Comparison of ENCODE assay signal across 9 mouse cellular contexts in genomic region chr11:79252881-79253541, GRCm38 (mm10). TPM values are rescaled to one million over a fixed set of nuclear protein-coding genes. Genes with fewer than 3 reads are reported as not detected.
DNase-seq lines count a peak whose midpoint lies in the region; ATAC-seq and TF ChIP-seq lines count a peak whose summit lies in the region.
"Had no signal": no experiment of that assay in that cellular context is flagged by ENCODE, and none has a peak within 500 bp of the region (broad histone marks: within the 10 kb centered on the region; RNA-seq: fewer than 3 reads in every experiment).

No protein-coding gene starts in this region.

- no peaks in the 10 kb centered on the region for H3K9me3 ChIP-seq in forebrain, embryonic 14.5 days (replicated peaks; ENCODE audit: control insufficient read depth, low read length)
- no peaks in the 10 kb centered on the region for H3K9me3 ChIP-seq in kidney, embryonic 15.5 days (replicated peaks)
- H3K9me3 ChIP-seq in midbrain, embryonic 12.5 days = no peaks in the 10 kb centered on the region

- WGBS in forebrain, embryonic 14.5 days = 19% methylated on average over 6 of the region's 6 CpGs
- 6% methylated on average over 6 of the region's 6 CpGs for WGBS in kidney, embryonic 15.5 days
- WGBS in midbrain, embryonic 12.5 days = 34% methylated on average over 6 of the region's 6 CpGs

- H3K27ac ChIP-seq in left cerebral cortex, adult 2 months = no peak overlapping the region
- H3K27ac ChIP-seq in forebrain, embryonic 14.5 days (ENCODE audit: low read depth, low read length) = no peak overlapping the region
- peak overlapping the region; percentile 98 for H3K27ac ChIP-seq in kidney, embryonic 15.5 days
- peak overlapping the region; percentile 97; the same call in 1 of the 2 replicates for H3K27ac ChIP-seq in midbrain, embryonic 12.5 days (replicated peaks)

- peaks cover 23% of the 10 kb centered on the region for H3K4me1 ChIP-seq in forebrain, embryonic 14.5 days (ENCODE audit: control insufficient read depth, insufficient read depth, low read length)
- H3K4me1 ChIP-seq in kidney, embryonic 15.5 days = peaks cover 24% of the 10 kb centered on the region
- peaks cover 22% of the 10 kb centered on the region for H3K4me1 ChIP-seq in midbrain, embryonic 12.5 days

- H3K9ac ChIP-seq in forebrain, embryonic 14.5 days (ENCODE audit: low read length) = peak overlapping the region; percentile 99
- H3K9ac ChIP-seq in kidney, embryonic 15.5 days = peak overlapping the region; percentile 94
- peak overlapping the region; percentile 97 for H3K9ac ChIP-seq in midbrain, embryonic 12.5 days (replicated peaks)

- ATAC-seq in Patski = no peak
- ATAC-seq in forebrain, embryonic 14.5 days = no peak
- ATAC-seq in kidney, embryonic 15.5 days (replicated peaks; ENCODE audit: low FRiP score) = no peak
- ATAC-seq in midbrain, embryonic 12.5 days (ENCODE audit: low FRiP score, low read depth) = no peak
- ATAC-seq in cerebellum, adult (ENCODE audit: insufficient number of reproducible peaks, low FRiP score, low TSS enrichment) = no peak

- no peak for TF ChIP-seq CTCF in left cerebral cortex, adult 2 months (IDR thresholded peaks at IDR 0.05)
- no peak for TF ChIP-seq CTCF in Patski (IDR thresholded peaks at IDR 0.05)

- intact Hi-C loops in left cerebral cortex, adult 2 months (cut with DNase I) = loop anchor here (5.0 to 10.0 kb wide), 2 partner anchors 144 to 322 kb away; no protein-coding TSS in a partner anchor
- intact Hi-C loops in left cerebral cortex, postnatal 10 days (cut with DNase I) = no loop called here

- DNase-seq in left cerebral cortex, adult 2 months (ENCODE audit: extremely low spot score in 1 of 2, low spot score in 2 of 2) = no peak
- DNase-seq in left cerebral cortex, postnatal 10 days (ENCODE audit: extremely low spot score in 1 of 2, low spot score in 2 of 2) = no peak
- peak; percentile 64 for DNase-seq in Patski (ENCODE audit: low read depth, low spot score)
- peak; percentile 13 for DNase-seq in forebrain, embryonic 14.5 days (ENCODE audit: low spot score)
- no peak for DNase-seq in cerebellum, adult 9-10 months

- no peaks in the 10 kb centered on the region for H3K27me3 ChIP-seq in Patski
- no peaks in the 10 kb centered on the region for H3K27me3 ChIP-seq in forebrain, embryonic 14.5 days (replicated peaks; ENCODE audit: control insufficient read depth, insufficient read depth, low read length)
- H3K27me3 ChIP-seq in kidney, embryonic 15.5 days = no peaks in the 10 kb centered on the region
- H3K27me3 ChIP-seq in midbrain, embryonic 12.5 days = peaks cover 11% of the 10 kb centered on the region; the same call in 1 of the 2 replicates

- in situ Hi-C loops in Patski (cut with MboI; ENCODE audit: low pct_unique_long_range_greater_than_20kb) = no loop called here

- peak overlapping the region; percentile 91 for H3K4me2 ChIP-seq in forebrain, embryonic 14.5 days (ENCODE audit: low read length)
- H3K4me2 ChIP-seq in kidney, embryonic 15.5 days = peak overlapping the region; percentile 75
- H3K4me2 ChIP-seq in midbrain, embryonic 12.5 days (replicated peaks) = peak overlapping the region; percentile 67

- peaks cover 28% of the 10 kb centered on the region for H3K36me3 ChIP-seq in forebrain, embryonic 14.5 days (ENCODE audit: control insufficient read depth, insufficient read depth, low read length)
- H3K36me3 ChIP-seq in kidney, embryonic 15.5 days = peaks cover 32% of the 10 kb centered on the region
- peaks cover 27% of the 10 kb centered on the region for H3K36me3 ChIP-seq in midbrain, embryonic 12.5 days

- CTCF ChIA-PET in Patski (lab: Charles Lee) = interaction anchor here (1.1 to 6.2 kb wide), 2 partner anchors 15 to 28 kb away, joined by 3 to 22 read pairs; no protein-coding TSS in a partner anchor

- peak overlapping the region; percentile 97 for H3K4me3 ChIP-seq in left cerebral cortex, adult 2 months
- peak overlapping the region; percentile 97 for H3K4me3 ChIP-seq in forebrain, embryonic 14.5 days (ENCODE audit: low read depth, low read length)
- H3K4me3 ChIP-seq in kidney, embryonic 15.5 days (replicated peaks) = peak overlapping the region; percentile 97
- H3K4me3 ChIP-seq in midbrain, embryonic 12.5 days = peak overlapping the region; percentile 95

- POLR2A ChIA-PET in Patski (lab: Charles Lee) = interaction anchor here (1.1 to 1.2 kb wide), 2 partner anchors 13 to 24 kb away, joined by 3 to 5 read pairs; no protein-coding TSS in a partner anchor

RNA-seq across cellular contexts. Expression of gene Wsb1, which starts 1.5 kb away (rescaled TPM):
- 10 to 100 TPM; 85.9 to 87.5 TPM for total RNA-seq in left cerebral cortex, adult 2 months (2021)
- total RNA-seq in left cerebral cortex, postnatal 10 days (2021) = 10 to 100 TPM; 89.6 to 95.4 TPM
- 237 TPM for polyA plus RNA-seq in Patski (2021)
- 498 and 501 TPM in 2 replicates for polyA plus RNA-seq in forebrain, embryonic 14.5 days (2014; fragmentation: Nextera tagmentation; extraction: Ambion mirVana)
- 316 and 358 TPM in 2 replicates for polyA plus RNA-seq in kidney, embryonic 15.5 days (2015; fragmentation: Nextera tagmentation; extraction: Ambion mirVana)
- polyA plus RNA-seq in midbrain, embryonic 12.5 days (2016; fragmentation: Nextera tagmentation; extraction: Ambion mirVana) = 490 and 507 TPM in 2 replicates

RNA-seq across cellular contexts. Expression of gene Gm9964, which starts 43.7 kb away (rescaled TPM):
- under 1 TPM; 0.68 TPM for total RNA-seq in left cerebral cortex, adult 2 months (2021)
- total RNA-seq in left cerebral cortex, postnatal 10 days (2021) = 1 to 10 TPM in 1 of 2 experiments, under 1 TPM in 1; 0.66 to 1.0 TPM
- not detected for polyA plus RNA-seq in Patski (2021)
- polyA plus RNA-seq in forebrain, embryonic 14.5 days (2014; fragmentation: Nextera tagmentation; extraction: Ambion mirVana) = not detected in 2 replicates
- polyA plus RNA-seq in kidney, embryonic 15.5 days (2015; fragmentation: Nextera tagmentation; extraction: Ambion mirVana) = not detected in 2 replicates
- polyA plus RNA-seq in midbrain, embryonic 12.5 days (2016; fragmentation: Nextera tagmentation; extraction: Ambion mirVana) = not detected in 2 replicates
- polyA plus RNA-seq: frontal cortex, adult 2 months had no signal

Comparison
In these comparisons a context has a peak if more than half of its experiments do, and no peak if none do; other contexts are left out.
1. DNase-seq: peak in Patski (single experiment) and forebrain, embryonic 14.5 days (single experiment); none in left cerebral cortex, adult 2 months (0 of 2), left cerebral cortex, postnatal 10 days (0 of 2) and cerebellum, adult 9-10 months (single experiment).
2. H3K27ac ChIP-seq: peak in kidney, embryonic 15.5 days (single experiment) and midbrain, embryonic 12.5 days (single experiment); none in left cerebral cortex, adult 2 months (single experiment) and forebrain, embryonic 14.5 days (single experiment).
3. Peak in every context shown above with its lines, with median percentiles within 50 percentile points of each other: H3K4me3 ChIP-seq, H3K4me2 ChIP-seq and H3K9ac ChIP-seq.